Mouse (Mus musculus) forebrain, embryonic 10.5 days (tissue): ENCODE results near the gene Atp2b4. TPM values are rescaled to one million over a fixed set of nuclear protein-coding genes. Genes with fewer than 3 reads are reported as not detected.

Source experiments
- DNase-seq: peaks from one replicate; pipeline ENCODE4 v3.0.0-alpha.2; 2017; ENCODE audit warnings: low spot score; ENCODE audit errors: extremely low spot score
- H3K27ac ChIP-seq: fragments of 300-500 bp; sonication (generic); 2 replicates; pipeline ENCODE4 v1.5.1; 2016; ENCODE audit warnings: mild to moderate bottlenecking
- H3K27me3 ChIP-seq: fragments of 300-500 bp; sonication (generic); 2 replicates; pipeline ENCODE4 v1.6.1; 2016; ENCODE audit warnings: mild to moderate bottlenecking; ENCODE audit not compliant: poor library complexity, severe bottlenecking
- H3K36me3 ChIP-seq: fragments of 300-500 bp; sonication (generic); replicated peaks from 2 replicates; pipeline ENCODE4 v1.6.1; 2016; ENCODE audit warnings: mild to moderate bottlenecking, moderate library complexity
- H3K4me1 ChIP-seq: fragments of 300-500 bp; sonication (generic); 2 replicates; pipeline ENCODE4 v1.6.1; 2016
- H3K4me3 ChIP-seq: fragments of 300-500 bp; sonication (generic); 2 replicates; pipeline ENCODE4 v1.5.1; 2016; ENCODE audit warnings: mild to moderate bottlenecking, moderate library complexity
- H3K9me3 ChIP-seq: fragments of 300-500 bp; sonication (generic); 2 replicates; pipeline ENCODE4 v1.6.1; 2016; ENCODE audit warnings: mild to moderate bottlenecking, moderate library complexity
- WGBS: fragments of 180-500 bp; shearing (Covaris S2); methylation state at CpG from one replicate; pipeline ENCODE4 v1.1.7; 2016; 5-methylcytosine and 5-hydroxymethylcytosine counted together
- polyA plus RNA-seq: library from polyadenylated mRNA; unstranded; fragments of >200 nt; fragmentation: Nextera tagmentation; extraction: Ambion mirVana; gene quantifications from 2 replicates; pipeline ENCODE4 v1.2.1, GENCODE M21; 2016

The Atp2b4 gene
- polyA plus RNA-seq: 3.2 and 4.2 TPM in 2 replicates

- peaks cover 64% of the 10 kb centered on the region for H3K27me3 ChIP-seq
- H3K9me3 ChIP-seq: no peaks in the 10 kb centered on the region
- under 1% methylated on average over 16 of the region's 16 CpGs for WGBS
- peak within 1 kb of the TSS; percentile 72 for H3K27ac ChIP-seq
- H3K4me3 ChIP-seq: peak within 1 kb of the TSS; percentile 72
- no peaks in the 10 kb centered on the region for H3K36me3 ChIP-seq
- peak; percentile 83 for DNase-seq
- peaks cover 49% of the 10 kb centered on the region for H3K4me1 ChIP-seq
Observed at GRCm38 (mm10) chr1:133800948-133801393, at the start of gene Atp2b4. TSS of gene Atp2b4 (minus strand) at chr1:133801041.

- 41% methylated on average over 9 of the region's 9 CpGs for WGBS
- H3K4me1 ChIP-seq: peaks cover 48% of the 10 kb centered on the region
Observed at GRCm38 (mm10) chr1:133844734-133845133, 43.9 kb upstream of the Atp2b4 start.

GRCm38 (mm10) chr1:133843900-133844299 lies 43.1 kb upstream of the Atp2b4 start:
- DNase-seq: no peak
- WGBS: 91% methylated on average over 6 of the region's 6 CpGs
- no peaks in the 10 kb centered on the region for H3K9me3 ChIP-seq
- H3K4me3 ChIP-seq: no peak overlapping the region
- peaks cover 48% of the 10 kb centered on the region for H3K4me1 ChIP-seq
- H3K27ac ChIP-seq: no peak overlapping the region
- no peaks in the 10 kb centered on the region for H3K36me3 ChIP-seq
- H3K27me3 ChIP-seq: peaks cover 14% of the 10 kb centered on the region; the same call in 1 of the 2 replicates

More at GRCm38 (mm10) chr1:133844734-133845133, 43.9 kb upstream of the Atp2b4 start:
- DNase-seq: no peak
- Histone ChIP-seq H3K9me3 (no peaks in the 10 kb centered on the region), H3K4me3 (no peak overlapping the region), H3K27me3 (peaks cover 14% of the 10 kb centered on the region; the same call in 1 of the 2 replicates), H3K36me3 (no peaks in the 10 kb centered on the region), H3K27ac (no peak overlapping the region)

GRCm38 (mm10) chr1:133843370-133843769 lies 42.5 kb upstream of the Atp2b4 start:
- H3K27me3 ChIP-seq: peaks cover 14% of the 10 kb centered on the region; the same call in 1 of the 2 replicates
- H3K36me3 ChIP-seq: no peaks in the 10 kb centered on the region
- DNase-seq: no peak
- 45% methylated on average over 4 of the region's 4 CpGs for WGBS
- H3K27ac ChIP-seq: peak overlapping the region; percentile 36; the same call in 1 of the 2 replicates
- no peak overlapping the region for H3K4me3 ChIP-seq
- H3K9me3 ChIP-seq: no peaks in the 10 kb centered on the region
- peaks cover 48% of the 10 kb centered on the region for H3K4me1 ChIP-seq

GRCm38 (mm10) chr1:133842074-133842725 lies 41.4 kb upstream of the Atp2b4 start:
- 69% methylated on average over 11 of the region's 11 CpGs for WGBS
- H3K4me3 ChIP-seq: no peak overlapping the region
- peak overlapping the region; percentile 68 for H3K27ac ChIP-seq
- no peak for DNase-seq
- peaks cover 14% of the 10 kb centered on the region; the same call in 1 of the 2 replicates for H3K27me3 ChIP-seq
- H3K9me3 ChIP-seq: no peaks in the 10 kb centered on the region
- H3K36me3 ChIP-seq: no peaks in the 10 kb centered on the region
- peaks cover 48% of the 10 kb centered on the region for H3K4me1 ChIP-seq

- Histone ChIP-seq H3K4me3 (no peak overlapping the region), H3K9me3 (no peaks in the 10 kb centered on the region), H3K27ac (peak overlapping the region; percentile 68; the same call in 1 of the 2 replicates), H3K36me3 (no peaks in the 10 kb centered on the region), H3K27me3 (peaks cover 14% of the 10 kb centered on the region; the same call in 1 of the 2 replicates), H3K4me1 (peaks cover 48% of the 10 kb centered on the region)
- no peak for DNase-seq
- 84% methylated on average over 15 of the region's 15 CpGs for WGBS
Observed at GRCm38 (mm10) chr1:133841171-133841926, 40.5 kb upstream of the Atp2b4 start.

- Histone ChIP-seq H3K9me3 (no peaks in the 10 kb centered on the region), H3K27me3 (peaks cover 14% of the 10 kb centered on the region; the same call in 1 of the 2 replicates), H3K4me1 (peaks cover 45% of the 10 kb centered on the region), H3K4me3 (no peak overlapping the region), H3K36me3 (no peaks in the 10 kb centered on the region), H3K27ac (peak overlapping the region; percentile 36; the same call in 1 of the 2 replicates)
- DNase-seq: no peak
- 67% methylated on average over 12 of the region's 12 CpGs for WGBS
Observed at GRCm38 (mm10) chr1:133840530-133840929, 39.7 kb upstream of the Atp2b4 start.

- no peak overlapping the region for H3K27ac ChIP-seq
- H3K4me1 ChIP-seq: peaks cover 8% of the 10 kb centered on the region
- H3K36me3 ChIP-seq: no peaks in the 10 kb centered on the region
- H3K27me3 ChIP-seq: peaks cover 1% of the 10 kb centered on the region; the same call in 1 of the 2 replicates
- H3K4me3 ChIP-seq: no peak overlapping the region
- WGBS: 93% methylated on average over 6 of the region's 6 CpGs
- H3K9me3 ChIP-seq: no peaks in the 10 kb centered on the region
- DNase-seq: no peak
Observed at GRCm38 (mm10) chr1:133834309-133834708, 33.5 kb upstream of the Atp2b4 start.

- WGBS: 49% methylated on average over 5 of the region's 5 CpGs
- H3K9me3 ChIP-seq: no peaks in the 10 kb centered on the region
- H3K4me1 ChIP-seq: peaks cover 8% of the 10 kb centered on the region
- H3K27me3 ChIP-seq: peaks cover 10% of the 10 kb centered on the region
- H3K36me3 ChIP-seq: no peaks in the 10 kb centered on the region
- H3K27ac ChIP-seq: peak overlapping the region; percentile 21; the same call in 1 of the 2 replicates
- no peak for DNase-seq
- H3K4me3 ChIP-seq: no peak overlapping the region
Observed at GRCm38 (mm10) chr1:133832781-133833180, 31.9 kb upstream of the Atp2b4 start.

- no peak for DNase-seq
- Histone ChIP-seq H3K27ac (peak overlapping the region; percentile 76), H3K9me3 (no peaks in the 10 kb centered on the region), H3K4me3 (no peak overlapping the region), H3K36me3 (no peaks in the 10 kb centered on the region), H3K27me3 (peaks cover 25% of the 10 kb centered on the region), H3K4me1 (peaks cover 24% of the 10 kb centered on the region)
- WGBS: 66% methylated on average over 7 of the region's 7 CpGs
Observed at GRCm38 (mm10) chr1:133826193-133826592, 25.4 kb upstream of the Atp2b4 start.

- peak; percentile 54 for DNase-seq
- Histone ChIP-seq H3K4me3 (no peak overlapping the region), H3K4me1 (peaks cover 29% of the 10 kb centered on the region), H3K9me3 (no peaks in the 10 kb centered on the region), H3K36me3 (no peaks in the 10 kb centered on the region), H3K27ac (peak overlapping the region; percentile 76), H3K27me3 (peaks cover 30% of the 10 kb centered on the region)
- 12% methylated on average over 8 of the region's 8 CpGs for WGBS
Observed at GRCm38 (mm10) chr1:133825543-133825942, 24.7 kb upstream of the Atp2b4 start.

- Histone ChIP-seq H3K4me1 (peaks cover 32% of the 10 kb centered on the region), H3K36me3 (no peaks in the 10 kb centered on the region), H3K4me3 (no peak overlapping the region), H3K27ac (peak overlapping the region; percentile 76), H3K27me3 (peaks cover 34% of the 10 kb centered on the region), H3K9me3 (no peaks in the 10 kb centered on the region)
- WGBS: 42% methylated on average over 2 of the region's 2 CpGs
- DNase-seq: no peak
Observed at GRCm38 (mm10) chr1:133825140-133825539, 24.3 kb upstream of the Atp2b4 start.
